Mouse (Mus musculus): ENCODE measurements around the gene Ccdc12. TPM values are rescaled to one million over a fixed set of nuclear protein-coding genes. Genes with fewer than 3 reads are reported as not detected.

Gene Ccdc12
- polyA plus RNA-seq, 1 experiment from 2014 or later, result 101 TPM

- Histone ChIP-seq H3K4me2 (ENCODE audit: low read length) (no peak overlapping the region), H3K27ac (ENCODE audit: low read depth, low read length) (no peak overlapping the region), H3K36me3 (ENCODE audit: control insufficient read depth, insufficient read depth, low read length) (no peaks in the 10 kb centered on the region), H3K4me1 (ENCODE audit: control insufficient read depth, insufficient read depth, low read depth, low read length) (no peaks in the 10 kb centered on the region), H3K27me3 (replicated peaks; ENCODE audit: control insufficient read depth, insufficient read depth, low read length) (no peaks in the 10 kb centered on the region), H3K9ac (ENCODE audit: low read depth, low read length) (no peak overlapping the region), H3K4me3 (ENCODE audit: low read length) (no peak overlapping the region), H3K9me3 (ENCODE audit: control insufficient read depth, low read length) (no peaks in the 10 kb centered on the region)
- ATAC-seq, result no peak
- WGBS, result 70% methylated on average over 2 of the region's 2 CpGs
Measured at GRCm38 (mm10) chr9:110759265-110759664, 103.0 kb downstream of the Ccdc12 start.

DNA sequence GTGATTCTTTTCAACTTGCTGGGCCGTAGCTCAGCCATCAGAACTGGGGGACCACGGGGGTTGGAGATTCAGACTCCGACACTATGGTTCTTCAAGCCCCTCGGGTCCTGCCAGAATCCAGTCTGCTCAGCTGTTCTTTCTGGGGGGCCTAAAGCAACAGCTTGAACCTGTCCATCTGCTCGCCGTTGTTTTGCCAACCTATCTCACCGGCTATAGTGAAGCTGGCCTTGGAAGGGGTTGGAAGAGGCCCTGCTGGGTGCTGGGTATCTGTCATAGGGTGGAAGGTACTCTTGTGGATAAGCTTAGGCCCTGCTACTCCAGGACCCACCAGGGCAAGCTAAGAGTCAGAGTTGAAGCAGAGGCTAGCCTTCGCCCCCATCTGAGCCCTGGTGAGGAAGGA lies 104.6 kb downstream of the Ccdc12 start:
- Histone ChIP-seq H3K4me2 (ENCODE audit: low read length) (no peak overlapping the region), H3K4me3 (ENCODE audit: low read length) (no peak overlapping the region), H3K4me1 (ENCODE audit: control insufficient read depth, insufficient read depth, low read depth, low read length) (no peaks in the 10 kb centered on the region), H3K27me3 (replicated peaks; ENCODE audit: control insufficient read depth, insufficient read depth, low read length) (no peaks in the 10 kb centered on the region), H3K36me3 (ENCODE audit: control insufficient read depth, insufficient read depth, low read length) (no peaks in the 10 kb centered on the region), H3K9ac (ENCODE audit: low read depth, low read length) (no peak overlapping the region), H3K27ac (ENCODE audit: low read depth, low read length) (no peak overlapping the region), H3K9me3 (ENCODE audit: control insufficient read depth, low read length) (no peaks in the 10 kb centered on the region)
- ATAC-seq, result no peak
- WGBS, result 83% methylated on average over 8 of the region's 8 CpGs

Small RNA genes lying within 50 kb of the gene (microRNA-seq; reads per million reads assigned to microRNA genes)
- not detected for gene Mir8107

Other genes with a start within 250 kb of the Ccdc12 start
- gene Ptpn23, start 248.3 kb upstream of the Ccdc12 start, polyA plus RNA-seq (2015; fragmentation: Nextera tagmentation; extraction: Ambion mirVana), result 19.2 and 24.5 TPM in 2 replicates
- 1.3 and 1.9 TPM in 2 replicates for gene Ngp, start 236.8 kb upstream of the Ccdc12 start, polyA plus RNA-seq (2015; fragmentation: Nextera tagmentation; extraction: Ambion mirVana)
- 27.4 and 30.7 TPM in 2 replicates for gene Klhl18, start 179.8 kb upstream of the Ccdc12 start, polyA plus RNA-seq (2015; fragmentation: Nextera tagmentation; extraction: Ambion mirVana)
- gene Kif9, start 179.5 kb upstream of the Ccdc12 start, polyA plus RNA-seq (2015; fragmentation: Nextera tagmentation; extraction: Ambion mirVana), result 6.1 and 6.8 TPM in 2 replicates
- gene Setd2, start 123.9 kb upstream of the Ccdc12 start, polyA plus RNA-seq (2015; fragmentation: Nextera tagmentation; extraction: Ambion mirVana), result 28.0 and 28.8 TPM in 2 replicates
- 25.8 and 30.1 TPM in 2 replicates for gene Nradd, start 32.1 kb upstream of the Ccdc12 start, polyA plus RNA-seq (2015; fragmentation: Nextera tagmentation; extraction: Ambion mirVana)
- gene Nbeal2, start 2.3 kb upstream of the Ccdc12 start, polyA plus RNA-seq (2015; fragmentation: Nextera tagmentation; extraction: Ambion mirVana), result 3.2 and 4.8 TPM in 2 replicates
- 1.1 and 2.3 TPM in 2 replicates for gene Myl3, start 85.4 kb downstream of the Ccdc12 start, polyA plus RNA-seq (2015; fragmentation: Nextera tagmentation; extraction: Ambion mirVana)
- gene Pth1r, start 90.6 kb downstream of the Ccdc12 start, polyA plus RNA-seq (2015; fragmentation: Nextera tagmentation; extraction: Ambion mirVana), result 12.3 and 13.6 TPM in 2 replicates
- not detected in 2 replicates for gene Prss42, start 141.7 kb downstream of the Ccdc12 start, polyA plus RNA-seq (2015; fragmentation: Nextera tagmentation; extraction: Ambion mirVana)
- not detected in 2 replicates for gene Prss44, start 157.5 kb downstream of the Ccdc12 start, polyA plus RNA-seq (2015; fragmentation: Nextera tagmentation; extraction: Ambion mirVana)
- gene Prss43, start 170.2 kb downstream of the Ccdc12 start, polyA plus RNA-seq (2015; fragmentation: Nextera tagmentation; extraction: Ambion mirVana), result 0.06 TPM in 1 of 2 replicates, not detected in the other
- gene Prss45, start 178.1 kb downstream of the Ccdc12 start, polyA plus RNA-seq (2015; fragmentation: Nextera tagmentation; extraction: Ambion mirVana), result 0.12 and 0.29 TPM in 2 replicates
- gene Prss46, start 188.0 kb downstream of the Ccdc12 start, polyA plus RNA-seq (2015; fragmentation: Nextera tagmentation; extraction: Ambion mirVana), result not detected in 2 replicates
- 0.49 and 0.71 TPM in 2 replicates for gene Prss50, start 201.5 kb downstream of the Ccdc12 start, polyA plus RNA-seq (2015; fragmentation: Nextera tagmentation; extraction: Ambion mirVana)
- 2.1 and 2.7 TPM in 2 replicates for gene Als2cl, start 223.4 kb downstream of the Ccdc12 start, polyA plus RNA-seq (2015; fragmentation: Nextera tagmentation; extraction: Ambion mirVana)
- gene Tmie, start 223.6 kb downstream of the Ccdc12 start, polyA plus RNA-seq (2015; fragmentation: Nextera tagmentation; extraction: Ambion mirVana), result 5.2 and 6.2 TPM in 2 replicates

All from hindbrain, embryonic 16.5 days (tissue).